Mouse (Mus musculus): Measurements from ENCODE around the gene Lyzl4. TPM values are rescaled to one million over a fixed set of nuclear protein-coding genes. Genes with fewer than 3 reads are reported as not detected.

The Lyzl4 gene
- polyA plus RNA-seq, 1 experiment: 0.32 TPM

GRCm38 (mm10) chr9:121558167-121558566 lies 83.7 kb downstream of the Lyzl4 start:
- no peak overlapping the region for H3K4me3 ChIP-seq (ENCODE audit: low read depth, low read length)
- no peaks in the 10 kb centered on the region for H3K4me1 ChIP-seq (ENCODE audit: control insufficient read depth, insufficient read depth, insufficient read length, low read length)
- no peaks in the 10 kb centered on the region for H3K36me3 ChIP-seq (ENCODE audit: control insufficient read depth, insufficient read depth, low read length)
- TF ChIP-seq POLR2A (IDR thresholded peaks at IDR 0.05; ENCODE audit: low read depth, low read length) (no peak), CTCF (IDR thresholded peaks at IDR 0.05; ENCODE audit: extremely low read depth, insufficient read length, insufficient replicate concordance, low read depth, low read length) (no peak)
- 89% methylated on average over 6 of the region's 6 CpGs for WGBS
- H3K27ac ChIP-seq (ENCODE audit: insufficient read depth, low read depth, low read length): no peak overlapping the region
- H3K27me3 ChIP-seq (ENCODE audit: control insufficient read depth, insufficient read depth, low read length): no peaks in the 10 kb centered on the region

- H3K27me3 ChIP-seq (ENCODE audit: control insufficient read depth, insufficient read depth, low read length): no peaks in the 10 kb centered on the region
- no peak overlapping the region for H3K4me3 ChIP-seq (ENCODE audit: low read depth, low read length)
- no peaks in the 10 kb centered on the region for H3K4me1 ChIP-seq (ENCODE audit: control insufficient read depth, insufficient read depth, insufficient read length, low read length)
- TF ChIP-seq POLR2A (IDR thresholded peaks at IDR 0.05; ENCODE audit: low read depth, low read length): no peak
- no peak overlapping the region for H3K27ac ChIP-seq (ENCODE audit: insufficient read depth, low read depth, low read length)
- 46% methylated on average over 5 of the region's 5 CpGs for WGBS
- H3K36me3 ChIP-seq (ENCODE audit: control insufficient read depth, insufficient read depth, low read length): no peaks in the 10 kb centered on the region
Measured at GRCm38 (mm10) chr9:121556913-121557312, 85.0 kb downstream of the Lyzl4 start.

GRCm38 (mm10) chr9:121555395-121556000 lies 86.4 kb downstream of the Lyzl4 start:
- Histone ChIP-seq H3K36me3 (ENCODE audit: control insufficient read depth, insufficient read depth, low read length) (no peaks in the 10 kb centered on the region), H3K4me1 (ENCODE audit: control insufficient read depth, insufficient read depth, insufficient read length, low read length) (no peaks in the 10 kb centered on the region), H3K27me3 (ENCODE audit: control insufficient read depth, insufficient read depth, low read length) (no peaks in the 10 kb centered on the region), H3K4me3 (ENCODE audit: low read depth, low read length) (no peak overlapping the region), H3K27ac (ENCODE audit: insufficient read depth, low read depth, low read length) (no peak overlapping the region)
- TF ChIP-seq CTCF (IDR thresholded peaks at IDR 0.05; ENCODE audit: extremely low read depth, insufficient read length, insufficient replicate concordance, low read depth, low read length): no peak
- no peak for TF ChIP-seq POLR2A (IDR thresholded peaks at IDR 0.05; ENCODE audit: low read depth, low read length)
- 55% methylated on average over 9 of the region's 9 CpGs for WGBS

GRCm38 (mm10) chr9:121553643-121554042 lies 88.3 kb downstream of the Lyzl4 start:
- WGBS: 87% methylated on average over 4 of the region's 4 CpGs
- no peak overlapping the region for H3K27ac ChIP-seq (ENCODE audit: insufficient read depth, low read depth, low read length)
- no peaks in the 10 kb centered on the region for H3K36me3 ChIP-seq (ENCODE audit: control insufficient read depth, insufficient read depth, low read length)
- no peak overlapping the region for H3K4me3 ChIP-seq (ENCODE audit: low read depth, low read length)
- TF ChIP-seq CTCF (IDR thresholded peaks at IDR 0.05; ENCODE audit: extremely low read depth, insufficient read length, insufficient replicate concordance, low read depth, low read length): no peak
- no peak for TF ChIP-seq POLR2A (IDR thresholded peaks at IDR 0.05; ENCODE audit: low read depth, low read length)
- H3K4me1 ChIP-seq (ENCODE audit: control insufficient read depth, insufficient read depth, insufficient read length, low read length): peaks cover 10% of the 10 kb centered on the region; the same call in 1 of the 2 replicates
- H3K27me3 ChIP-seq (ENCODE audit: control insufficient read depth, insufficient read depth, low read length): no peaks in the 10 kb centered on the region

GRCm38 (mm10) chr9:121550327-121550771 lies 91.5 kb downstream of the Lyzl4 start:
- peaks cover 23% of the 10 kb centered on the region for H3K4me1 ChIP-seq (ENCODE audit: control insufficient read depth, insufficient read depth, insufficient read length, low read length)
- TF ChIP-seq CTCF (IDR thresholded peaks at IDR 0.05; ENCODE audit: extremely low read depth, insufficient read length, insufficient replicate concordance, low read depth, low read length): no peak
- TF ChIP-seq POLR2A (IDR thresholded peaks at IDR 0.05; ENCODE audit: low read depth, low read length): no peak
- no peaks in the 10 kb centered on the region for H3K36me3 ChIP-seq (ENCODE audit: control insufficient read depth, insufficient read depth, low read length)
- no peaks in the 10 kb centered on the region for H3K27me3 ChIP-seq (ENCODE audit: control insufficient read depth, insufficient read depth, low read length)
- WGBS: 87% methylated on average over 5 of the region's 5 CpGs
- no peak overlapping the region for H3K27ac ChIP-seq (ENCODE audit: insufficient read depth, low read depth, low read length)
- H3K4me3 ChIP-seq (ENCODE audit: low read depth, low read length): no peak overlapping the region

- H3K27ac ChIP-seq (ENCODE audit: insufficient read depth, low read depth, low read length): peak overlapping the region; percentile 78
- TF ChIP-seq CTCF (IDR thresholded peaks at IDR 0.05; ENCODE audit: extremely low read depth, insufficient read length, insufficient replicate concordance, low read depth, low read length) (no peak), POLR2A (IDR thresholded peaks at IDR 0.05; ENCODE audit: low read depth, low read length) (no peak)
- peaks cover 23% of the 10 kb centered on the region for H3K4me1 ChIP-seq (ENCODE audit: control insufficient read depth, insufficient read depth, insufficient read length, low read length)
Measured at GRCm38 (mm10) chr9:121549444-121549843, 92.5 kb downstream of the Lyzl4 start.

DNA sequence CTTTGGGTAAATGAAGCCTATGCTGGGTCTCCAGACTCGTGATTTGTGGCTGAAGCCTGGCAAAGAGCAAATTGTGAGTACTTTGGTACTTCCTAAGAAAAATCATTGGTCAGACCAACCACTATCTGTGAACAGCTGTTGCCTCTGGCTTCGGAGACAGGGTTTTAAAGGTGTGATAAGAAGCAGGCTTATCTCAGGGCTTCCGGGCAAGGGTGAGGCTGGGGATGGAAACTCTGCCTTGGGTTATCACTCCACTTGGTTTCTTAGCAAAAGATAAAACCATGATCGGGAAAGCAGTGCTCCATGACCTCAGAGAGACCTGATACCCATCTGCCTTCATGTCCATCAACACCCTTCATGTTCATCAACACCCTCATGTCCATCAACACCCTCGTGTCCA lies 92.9 kb downstream of the Lyzl4 start:
- Histone ChIP-seq H3K4me3 (ENCODE audit: low read depth, low read length) (no peak overlapping the region), H3K27ac (ENCODE audit: insufficient read depth, low read depth, low read length) (peak overlapping the region; percentile 78), H3K36me3 (ENCODE audit: control insufficient read depth, insufficient read depth, low read length) (no peaks in the 10 kb centered on the region), H3K27me3 (ENCODE audit: control insufficient read depth, insufficient read depth, low read length) (no peaks in the 10 kb centered on the region), H3K4me1 (ENCODE audit: control insufficient read depth, insufficient read depth, insufficient read length, low read length) (peaks cover 23% of the 10 kb centered on the region)
- WGBS: 19% methylated on average over 5 of the region's 5 CpGs
- TF ChIP-seq CTCF (IDR thresholded peaks at IDR 0.05; ENCODE audit: extremely low read depth, insufficient read length, insufficient replicate concordance, low read depth, low read length) (no peak), POLR2A (IDR thresholded peaks at IDR 0.05; ENCODE audit: low read depth, low read length) (no peak)

More at GRCm38 (mm10) chr9:121549444-121549843, 92.5 kb downstream of the Lyzl4 start:
- Histone ChIP-seq H3K36me3 (ENCODE audit: control insufficient read depth, insufficient read depth, low read length) (no peaks in the 10 kb centered on the region), H3K27me3 (ENCODE audit: control insufficient read depth, insufficient read depth, low read length) (no peaks in the 10 kb centered on the region), H3K4me3 (ENCODE audit: low read depth, low read length) (no peak overlapping the region)
